Mouse (Mus musculus) kidney, postnatal 0 days (tissue): ENCODE results near the gene Fam120b. TPM values are rescaled to one million over a fixed set of nuclear protein-coding genes. Genes with fewer than 3 reads are reported as not detected.

Experiments used
- ATAC-seq: fragments of 200-750 bp; cut with Nextera tagmentation; replicated peaks from 2 replicates; pipeline ENCODE4 v1.8.0; 2017; ENCODE audit warnings: low read depth, moderate number of reproducible peaks, moderate TSS enrichment, moderate library complexity; ENCODE audit not compliant: low FRiP score
- DNase-seq: peaks from one replicate; pipeline ENCODE4 v3.0.0-alpha.2; 2016; ENCODE audit warnings: low spot score
- H3K27ac ChIP-seq: fragments of 300-500 bp; sonication (generic); 2 replicates; pipeline ENCODE4 v1.5.1; 2014; ENCODE audit warnings: mild to moderate bottlenecking
- H3K27me3 ChIP-seq: fragments of 300-500 bp; sonication (generic); 2 replicates; pipeline ENCODE4 v1.6.1; 2014; ENCODE audit warnings: low read length, mixed read lengths; ENCODE audit not compliant: insufficient read depth
- H3K36me3 ChIP-seq: fragments of 300-500 bp; sonication (generic); 2 replicates; pipeline ENCODE4 v1.6.1; 2014; ENCODE audit warnings: low read length, mixed read lengths; ENCODE audit not compliant: insufficient read depth
- H3K4me1 ChIP-seq: fragments of 300-500 bp; sonication (generic); replicated peaks from 2 replicates; pipeline ENCODE4 v1.6.1; 2014; ENCODE audit warnings: antibody characterized with exemption, low read length, mixed read lengths; ENCODE audit not compliant: insufficient read depth
- H3K4me2 ChIP-seq: fragments of 300-500 bp; sonication (generic); 2 replicates; pipeline ENCODE4 v1.6.1; 2014; ENCODE audit warnings: mild to moderate bottlenecking, low read length, moderate library complexity, mixed read lengths
- H3K4me3 ChIP-seq: fragments of 300-500 bp; sonication (generic); replicated peaks from 2 replicates; pipeline ENCODE4 v1.5.1; 2014; ENCODE audit warnings: low read depth, low read length
- H3K9ac ChIP-seq: fragments of 300-500 bp; sonication (generic); 2 replicates; pipeline ENCODE4 v1.6.1; 2014; ENCODE audit warnings: low read depth, low read length
- H3K9me3 ChIP-seq: fragments of 300-500 bp; sonication (generic); replicated peaks from 2 replicates; pipeline ENCODE4 v1.6.1; 2016; ENCODE audit warnings: low read length, inconsistent platforms, mixed read lengths
- CTCF ChIP-seq: IDR thresholded peaks from 2 replicates; pipeline ENCODE4 v1.5.1; 2016; ENCODE audit warnings: antibody characterized with exemption, low read depth, mild to moderate bottlenecking, moderate library complexity
- WGBS: fragments of 180-500 bp; shearing (Covaris S2); extraction: QIAGEN DNeasy Blood & Tissue Kit; methylation state at CpG from one replicate; pipeline ENCODE4 v1.1.7; 2014; 5-methylcytosine and 5-hydroxymethylcytosine counted together
- polyA plus RNA-seq: library from polyadenylated mRNA; unstranded; fragments of >200 nt; fragmentation: Nextera tagmentation; extraction: Ambion mirVana; gene quantifications from 2 replicates; pipeline ENCODE4 v1.2.1, GENCODE M21; 2015

Fam120b gene
- polyA plus RNA-seq = 18.4 and 19.9 TPM in 2 replicates

- peak; percentile 96 for ATAC-seq
- TF ChIP-seq CTCF = no peak
These were observed at the start of gene Fam120b for GRCm38 (mm10) chr17:15395997-15396675. TSS of gene Fam120b (plus strand) at chr17:15396202.

GRCm38 (mm10) chr17:15350152-15350551 lies 45.9 kb upstream of the Fam120b start:
- 57% methylated on average over 2 of the region's 2 CpGs for WGBS
- TF ChIP-seq CTCF = no peak
- Histone ChIP-seq H3K9ac (no peak overlapping the region), H3K27ac (no peak overlapping the region), H3K36me3 (no peaks in the 10 kb centered on the region), H3K4me2 (no peak overlapping the region), H3K4me1 (no peaks in the 10 kb centered on the region), H3K4me3 (no peak overlapping the region), H3K9me3 (no peaks in the 10 kb centered on the region), H3K27me3 (no peaks in the 10 kb centered on the region)
- ATAC-seq (no peak), DNase-seq (no peak)

More at GRCm38 (mm10) chr17:15395997-15396675, at the start of gene Fam120b:
- WGBS = 1% methylated on average over 31 of the region's 31 CpGs
- peak; percentile 99 for DNase-seq
- Histone ChIP-seq H3K4me1 (peaks cover 12% of the 10 kb centered on the region), H3K9me3 (no peaks in the 10 kb centered on the region), H3K4me2 (peak within 1 kb of the TSS; percentile 79), H3K27me3 (no peaks in the 10 kb centered on the region), H3K36me3 (no peaks in the 10 kb centered on the region), H3K4me3 (peak within 1 kb of the TSS; percentile 75), H3K9ac (peak within 1 kb of the TSS; percentile 79), H3K27ac (peak within 1 kb of the TSS; percentile 91)

GRCm38 (mm10) chr17:15352869-15353610 lies 43.0 kb upstream of the Fam120b start:
- ATAC-seq = peak; percentile 73; the same call in 1 of the 2 replicates
- WGBS = 45% methylated on average over 10 of the region's 10 CpGs
- Histone ChIP-seq H3K9ac (no peak overlapping the region), H3K9me3 (no peaks in the 10 kb centered on the region), H3K4me3 (no peak overlapping the region), H3K4me2 (no peak overlapping the region), H3K4me1 (no peaks in the 10 kb centered on the region), H3K36me3 (no peaks in the 10 kb centered on the region), H3K27ac (no peak overlapping the region), H3K27me3 (no peaks in the 10 kb centered on the region)
- DNase-seq = peak; percentile 50
- no peak for TF ChIP-seq CTCF

GRCm38 (mm10) chr17:15354006-15354405 lies 42.0 kb upstream of the Fam120b start:
- no peak for TF ChIP-seq CTCF
- 73% methylated on average over 2 of the region's 2 CpGs for WGBS
- no peak overlapping the region for H3K27ac ChIP-seq
- H3K4me2 ChIP-seq = no peak overlapping the region
- ATAC-seq (no peak), DNase-seq (no peak)
- H3K4me3 ChIP-seq = no peak overlapping the region
- H3K9ac ChIP-seq = no peak overlapping the region
- no peaks in the 10 kb centered on the region for H3K4me1 ChIP-seq
- H3K36me3 ChIP-seq = no peaks in the 10 kb centered on the region
- no peaks in the 10 kb centered on the region for H3K27me3 ChIP-seq
- no peaks in the 10 kb centered on the region for H3K9me3 ChIP-seq

GRCm38 (mm10) chr17:15355072-15355471 lies 40.9 kb upstream of the Fam120b start:
- Histone ChIP-seq H3K36me3 (no peaks in the 10 kb centered on the region), H3K27me3 (no peaks in the 10 kb centered on the region), H3K9ac (no peak overlapping the region), H3K4me1 (no peaks in the 10 kb centered on the region), H3K4me2 (no peak overlapping the region), H3K9me3 (no peaks in the 10 kb centered on the region), H3K27ac (no peak overlapping the region), H3K4me3 (no peak overlapping the region)
- DNase-seq (no peak), ATAC-seq (no peak)
- TF ChIP-seq CTCF = no peak
- WGBS = 96% methylated on average over 3 of the region's 3 CpGs

- ATAC-seq = no peak
- H3K4me3 ChIP-seq = no peak overlapping the region
- no peak overlapping the region for H3K4me2 ChIP-seq
- H3K36me3 ChIP-seq = no peaks in the 10 kb centered on the region
- TF ChIP-seq CTCF = no peak
- no peaks in the 10 kb centered on the region for H3K27me3 ChIP-seq
- no peak overlapping the region for H3K27ac ChIP-seq
- DNase-seq = no peak
- H3K9me3 ChIP-seq = no peaks in the 10 kb centered on the region
- H3K4me1 ChIP-seq = no peaks in the 10 kb centered on the region
- 85% methylated on average over 5 of the region's 5 CpGs for WGBS
- H3K9ac ChIP-seq = no peak overlapping the region
These were observed 39.5 kb upstream of the Fam120b start for GRCm38 (mm10) chr17:15356526-15356925.
